Mouse (Mus musculus): ENCODE results near the gene Tbc1d2b.

- no peak for TF ChIP-seq CTCF (IDR thresholded peaks at IDR 0.05; ENCODE audit: borderline replicate concordance, insufficient read depth, low read depth, low read length)
- no peak for TF ChIP-seq POLR2A (IDR thresholded peaks at IDR 0.05; ENCODE audit: borderline replicate concordance, insufficient read depth, low read length)
These were observed 62.8 kb downstream of the Tbc1d2b start for GRCm38 (mm10) chr9:90207808-90208207.
